Mouse (Mus musculus): ENCODE measurements around the gene Olfr1019.

Gene Olfr1019

GRCm38 (mm10) chr2:85845383-85845782 is at the start of gene Olfr1019:
TSS of gene Olfr1019 (minus strand) at chr2:85845483.
- no peak for DNase-seq (ENCODE audit: extremely low read depth, insufficient read length, low spot score)

- no peak for DNase-seq (ENCODE audit: extremely low read depth, insufficient read length, low spot score)
Measured at GRCm38 (mm10) chr2:85885340-85885739, 40.1 kb upstream of the Olfr1019 start, which contains the start of gene Olfr1023. TSS of gene Olfr1023 (plus strand) at chr2:85885640.

GRCm38 (mm10) chr2:85868294-85868693 is 23.0 kb upstream of the Olfr1019 start, which contains the start of gene Olfr1022:
TSS of gene Olfr1022 (plus strand) at chr2:85868594.
- DNase-seq (ENCODE audit: extremely low read depth, insufficient read length, low spot score), result no peak

GRCm38 (mm10) chr2:85846730-85847129 is 1.4 kb upstream of the Olfr1019 start, which contains the start of gene Olfr1020:
TSS of gene Olfr1020 (plus strand) at chr2:85847030.
- no peak for DNase-seq (ENCODE audit: extremely low read depth, insufficient read length, low spot score)

GRCm38 (mm10) chr2:85818179-85818578 is 27.1 kb downstream of the Olfr1019 start, which contains the start of gene Olfr1018:
TSS of gene Olfr1018 (plus strand) at chr2:85818479.
- DNase-seq (ENCODE audit: extremely low read depth, insufficient read length, low spot score), result no peak

GRCm38 (mm10) chr2:85804501-85804900 is 40.8 kb downstream of the Olfr1019 start:
- no peak for DNase-seq (ENCODE audit: extremely low read depth, insufficient read length, low spot score)

- no peak for DNase-seq (ENCODE audit: extremely low read depth, insufficient read length, low spot score)
Measured at GRCm38 (mm10) chr2:85802444-85802843, 42.8 kb downstream of the Olfr1019 start, which contains the start of gene Olfr1016. TSS of gene Olfr1016 (minus strand) at chr2:85802544.

- no peak for DNase-seq (ENCODE audit: extremely low read depth, insufficient read length, low spot score)
Measured at GRCm38 (mm10) chr2:85792331-85792730, 53.0 kb downstream of the Olfr1019 start.
